Mouse (Mus musculus): Measurements from ENCODE around the gene Slc1a6. TPM values are rescaled to one million over a fixed set of nuclear protein-coding genes. Genes with fewer than 3 reads are reported as not detected.
"Not testable (repeated sequence)": the region's sequence is repeated elsewhere in the genome, so short reads cannot be mapped to it uniquely, and the experiment has no call there.

Gene Slc1a6
- total RNA-seq (2021): 10 to 100 TPM; 15.7 to 18.1 TPM

- DNase-seq: peak; percentile 27
Measured at GRCm38 (mm10) chr10:78779981-78780651, at the start of gene Slc1a6. Slc1a6 (plus strand) TSS chr10:78780496.

GRCm38 (mm10) chr10:78739821-78740220 is 40.5 kb upstream of the Slc1a6 start:
- intact Hi-C loops (cut with DNase I): no loop called here

More at GRCm38 (mm10) chr10:78779981-78780651, at the start of gene Slc1a6:
- intact Hi-C loops (cut with DNase I): no loop called here

GRCm38 (mm10) chr10:78743721-78744120 is 36.6 kb upstream of the Slc1a6 start:
- no peak for DNase-seq
- intact Hi-C loops (cut with DNase I): no loop called here

More at GRCm38 (mm10) chr10:78739821-78740220, 40.5 kb upstream of the Slc1a6 start:
- DNase-seq: no peak

- peak; percentile 8 for DNase-seq
- intact Hi-C loops (cut with DNase I): no loop called here
Measured at GRCm38 (mm10) chr10:78745453-78746232, 34.7 kb upstream of the Slc1a6 start.

- DNase-seq: peak; percentile 28
- intact Hi-C loops (cut with DNase I): no loop called here
Measured at GRCm38 (mm10) chr10:78747035-78747721, 33.1 kb upstream of the Slc1a6 start.

GRCm38 (mm10) chr10:78748161-78748560 is 32.1 kb upstream of the Slc1a6 start:
- intact Hi-C loops (cut with DNase I): no loop called here
- DNase-seq: no peak

- intact Hi-C loops (cut with DNase I): no loop called here
- no peak for DNase-seq
Measured at GRCm38 (mm10) chr10:78748946-78749345, 31.4 kb upstream of the Slc1a6 start.

GRCm38 (mm10) chr10:78752452-78753191 is 27.7 kb upstream of the Slc1a6 start, which contains the start of gene Ccdc105:
Ccdc105 (minus strand) TSS chr10:78753065.
- intact Hi-C loops (cut with DNase I): loop anchor here (5.0 to 10.0 kb wide), 2 partner anchors 365 to 912 kb away; partner anchors contain the start of genes Madcam1 and Tpgs1
- peak; percentile 83 for DNase-seq

- intact Hi-C loops (cut with DNase I): loop anchor here (10.0 kb wide), 1 partner anchor 909 kb away; the partner anchor contains the start of genes Madcam1 and Tpgs1
- peak; percentile 75 for DNase-seq
Measured at GRCm38 (mm10) chr10:78756021-78756420, 24.3 kb upstream of the Slc1a6 start.

- intact Hi-C loops (cut with DNase I): no loop called here
- no peak for DNase-seq
Measured at GRCm38 (mm10) chr10:78765570-78765969, 14.7 kb upstream of the Slc1a6 start.

- peak; percentile 13 for DNase-seq
- intact Hi-C loops (cut with DNase I): no loop called here
Measured at GRCm38 (mm10) chr10:78775830-78776229, 4.5 kb upstream of the Slc1a6 start.

GRCm38 (mm10) chr10:78779527-78779926 is 769 bp upstream of the Slc1a6 start:
- intact Hi-C loops (cut with DNase I): no loop called here
- DNase-seq: no peak

- peak; percentile 80 for DNase-seq
- intact Hi-C loops (cut with DNase I): no loop called here
Measured at GRCm38 (mm10) chr10:78787566-78788087, 7.3 kb downstream of the Slc1a6 start.

- intact Hi-C loops (cut with DNase I): no loop called here
- no peak for DNase-seq
Measured at GRCm38 (mm10) chr10:78790561-78790960, 10.3 kb downstream of the Slc1a6 start.

- DNase-seq: no peak
- intact Hi-C loops (cut with DNase I): no loop called here
Measured at GRCm38 (mm10) chr10:78801449-78801848, 21.2 kb downstream of the Slc1a6 start.

GRCm38 (mm10) chr10:78812358-78813060 is 32.2 kb downstream of the Slc1a6 start:
- peak; percentile 69 for DNase-seq
- intact Hi-C loops (cut with DNase I): no loop called here

- DNase-seq; intact Hi-C loops (cut with DNase I): not testable (repeated sequence)
Measured at GRCm38 (mm10) chr10:78840456-78840855, 60.2 kb downstream of the Slc1a6 start.

GRCm38 (mm10) chr10:78852066-78852465 is 71.8 kb downstream of the Slc1a6 start, which contains the start of gene Olfr1356:
Olfr1356 (minus strand) TSS chr10:78852166.
- DNase-seq: no peak
- intact Hi-C loops (cut with DNase I): no loop called here

Data from left cerebral cortex, postnatal 4 days (tissue).